Mouse (Mus musculus): ENCODE measurements around the gene Fbxo36. TPM values are rescaled to one million over a fixed set of nuclear protein-coding genes. Genes with fewer than 3 reads are reported as not detected.

The Fbxo36 gene
- polyA plus RNA-seq, 1 experiment from 2014 or later, result 11.2 TPM

- H3K4me2 ChIP-seq (replicated peaks; ENCODE audit: low read depth, low read length), result no peak overlapping the region
- no peaks in the 10 kb centered on the region for H3K36me3 ChIP-seq (ENCODE audit: insufficient read depth, low read length)
- no peaks in the 10 kb centered on the region for H3K27me3 ChIP-seq (ENCODE audit: insufficient read depth, low read length)
- peak overlapping the region; percentile 64 for H3K27ac ChIP-seq (ENCODE audit: low read length)
- no peak overlapping the region for H3K9ac ChIP-seq (replicated peaks; ENCODE audit: low read length)
- H3K4me1 ChIP-seq (ENCODE audit: insufficient read depth, low read length), result 0 out of 2 replicates have a peak, but pooled peaks cover 12% of the 10 kb centered on the region
- ATAC-seq (ENCODE audit: low FRiP score, low TSS enrichment), result no peak
- no peaks in the 10 kb centered on the region for H3K9me3 ChIP-seq (ENCODE audit: low read length)
- H3K4me3 ChIP-seq (ENCODE audit: low read length), result no peak overlapping the region
- WGBS, result 59% methylated on average over 4 of the region's 4 CpGs
These were observed 29.2 kb downstream of the Fbxo36 start for GRCm38 (mm10) chr1:84868841-84869240.

GRCm38 (mm10) chr1:84869498-84869897, 29.9 kb downstream of the Fbxo36 start:
- Histone ChIP-seq H3K27me3 (ENCODE audit: insufficient read depth, low read length) (no peaks in the 10 kb centered on the region), H3K9me3 (ENCODE audit: low read length) (no peaks in the 10 kb centered on the region), H3K9ac (replicated peaks; ENCODE audit: low read length) (no peak overlapping the region), H3K4me1 (ENCODE audit: insufficient read depth, low read length) (0 out of 2 replicates have a peak, but pooled peaks cover 5% of the 10 kb centered on the region), H3K4me2 (replicated peaks; ENCODE audit: low read depth, low read length) (no peak overlapping the region; the same call in 1 of the 2 replicates), H3K27ac (ENCODE audit: low read length) (peak overlapping the region; percentile 64), H3K4me3 (ENCODE audit: low read length) (no peak overlapping the region), H3K36me3 (ENCODE audit: insufficient read depth, low read length) (no peaks in the 10 kb centered on the region)
- ATAC-seq (ENCODE audit: low FRiP score, low TSS enrichment), result peak; percentile 64
- 45% methylated on average over 7 of the region's 7 CpGs for WGBS

GRCm38 (mm10) chr1:84871131-84871530, 31.5 kb downstream of the Fbxo36 start:
- Histone ChIP-seq H3K4me2 (replicated peaks; ENCODE audit: low read depth, low read length) (no peak overlapping the region), H3K4me1 (ENCODE audit: insufficient read depth, low read length) (0 out of 2 replicates have a peak, but pooled peaks cover 5% of the 10 kb centered on the region), H3K27me3 (ENCODE audit: insufficient read depth, low read length) (no peaks in the 10 kb centered on the region), H3K4me3 (ENCODE audit: low read length) (no peak overlapping the region), H3K9ac (replicated peaks; ENCODE audit: low read length) (no peak overlapping the region), H3K9me3 (ENCODE audit: low read length) (no peaks in the 10 kb centered on the region; the same call in 1 of the 2 replicates), H3K27ac (ENCODE audit: low read length) (peak overlapping the region; percentile 84; the same call in 1 of the 2 replicates), H3K36me3 (ENCODE audit: insufficient read depth, low read length) (no peaks in the 10 kb centered on the region)
- ATAC-seq (ENCODE audit: low FRiP score, low TSS enrichment), result no peak
- WGBS, result 45% methylated on average over 6 of the region's 6 CpGs

- WGBS, result 14% methylated on average over 3 of the region's 3 CpGs
- no peaks in the 10 kb centered on the region; the same call in 1 of the 2 replicates for H3K9me3 ChIP-seq (ENCODE audit: low read length)
- 0 out of 2 replicates have a peak, but pooled peaks cover 5% of the 10 kb centered on the region for H3K4me1 ChIP-seq (ENCODE audit: insufficient read depth, low read length)
- H3K36me3 ChIP-seq (ENCODE audit: insufficient read depth, low read length), result no peaks in the 10 kb centered on the region
- ATAC-seq (ENCODE audit: low FRiP score, low TSS enrichment), result peak; percentile 78; the same call in 1 of the 2 replicates
- no peak overlapping the region for H3K4me3 ChIP-seq (ENCODE audit: low read length)
- H3K27ac ChIP-seq (ENCODE audit: low read length), result peak overlapping the region; percentile 84
- no peak overlapping the region for H3K4me2 ChIP-seq (replicated peaks; ENCODE audit: low read depth, low read length)
- H3K27me3 ChIP-seq (ENCODE audit: insufficient read depth, low read length), result no peaks in the 10 kb centered on the region
- 0 out of 2 replicates have a peak overlapping the region, but pooled peaks have one; percentile 8 for H3K9ac ChIP-seq (replicated peaks; ENCODE audit: low read length)
These were observed 32.5 kb downstream of the Fbxo36 start for GRCm38 (mm10) chr1:84872105-84872504.

- Histone ChIP-seq H3K4me3 (ENCODE audit: low read length) (no peak overlapping the region), H3K4me1 (ENCODE audit: insufficient read depth, low read length) (0 out of 2 replicates have a peak, but pooled peaks cover 5% of the 10 kb centered on the region), H3K4me2 (replicated peaks; ENCODE audit: low read depth, low read length) (no peak overlapping the region), H3K36me3 (ENCODE audit: insufficient read depth, low read length) (no peaks in the 10 kb centered on the region), H3K9me3 (ENCODE audit: low read length) (no peaks in the 10 kb centered on the region; the same call in 1 of the 2 replicates), H3K27me3 (ENCODE audit: insufficient read depth, low read length) (no peaks in the 10 kb centered on the region), H3K27ac (ENCODE audit: low read length) (peak overlapping the region; percentile 77), H3K9ac (replicated peaks; ENCODE audit: low read length) (no peak overlapping the region)
- ATAC-seq (ENCODE audit: low FRiP score, low TSS enrichment), result no peak
- WGBS, result 48% methylated on average over 4 of the region's 4 CpGs
These were observed 33.3 kb downstream of the Fbxo36 start for GRCm38 (mm10) chr1:84872939-84873338.

GRCm38 (mm10) chr1:84877590-84877989, 37.9 kb downstream of the Fbxo36 start:
- 74% methylated on average over 2 of the region's 2 CpGs for WGBS
- no peaks in the 10 kb centered on the region for H3K27me3 ChIP-seq (ENCODE audit: insufficient read depth, low read length)
- H3K4me2 ChIP-seq (replicated peaks; ENCODE audit: low read depth, low read length), result no peak overlapping the region
- peak; percentile 78; the same call in 1 of the 2 replicates for ATAC-seq (ENCODE audit: low FRiP score, low TSS enrichment)
- no peaks in the 10 kb centered on the region for H3K36me3 ChIP-seq (ENCODE audit: insufficient read depth, low read length)
- no peak overlapping the region for H3K27ac ChIP-seq (ENCODE audit: low read length)
- H3K4me3 ChIP-seq (ENCODE audit: low read length), result no peak overlapping the region
- peaks cover 4% of the 10 kb centered on the region; the same call in 1 of the 2 replicates for H3K4me1 ChIP-seq (ENCODE audit: insufficient read depth, low read length)
- H3K9me3 ChIP-seq (ENCODE audit: low read length), result no peaks in the 10 kb centered on the region; the same call in 1 of the 2 replicates
- no peak overlapping the region for H3K9ac ChIP-seq (replicated peaks; ENCODE audit: low read length)

- Histone ChIP-seq H3K27ac (ENCODE audit: low read length) (no peak overlapping the region), H3K9me3 (ENCODE audit: low read length) (no peaks in the 10 kb centered on the region; the same call in 1 of the 2 replicates)
- 88% methylated on average over 8 of the region's 8 CpGs for WGBS
These were observed 40.0 kb downstream of the Fbxo36 start for GRCm38 (mm10) chr1:84879571-84880120.

GRCm38 (mm10) chr1:84881248-84882065, 41.8 kb downstream of the Fbxo36 start:
- Histone ChIP-seq H3K9ac (replicated peaks; ENCODE audit: low read length) (no peak overlapping the region), H3K36me3 (ENCODE audit: insufficient read depth, low read length) (no peaks in the 10 kb centered on the region), H3K27ac (ENCODE audit: low read length) (no peak overlapping the region), H3K27me3 (ENCODE audit: insufficient read depth, low read length) (no peaks in the 10 kb centered on the region), H3K4me2 (replicated peaks; ENCODE audit: low read depth, low read length) (no peak overlapping the region), H3K4me1 (ENCODE audit: insufficient read depth, low read length) (peaks cover 4% of the 10 kb centered on the region; the same call in 1 of the 2 replicates), H3K9me3 (ENCODE audit: low read length) (no peaks in the 10 kb centered on the region), H3K4me3 (ENCODE audit: low read length) (no peak overlapping the region)
- no peak for ATAC-seq (ENCODE audit: low FRiP score, low TSS enrichment)
- WGBS, result 72% methylated on average over 11 of the region's 11 CpGs

More at GRCm38 (mm10) chr1:84879571-84880120, 40.0 kb downstream of the Fbxo36 start:
- Histone ChIP-seq H3K4me2 (replicated peaks; ENCODE audit: low read depth, low read length) (no peak overlapping the region), H3K4me3 (ENCODE audit: low read length) (no peak overlapping the region), H3K9ac (replicated peaks; ENCODE audit: low read length) (no peak overlapping the region), H3K36me3 (ENCODE audit: insufficient read depth, low read length) (no peaks in the 10 kb centered on the region), H3K27me3 (ENCODE audit: insufficient read depth, low read length) (no peaks in the 10 kb centered on the region), H3K4me1 (ENCODE audit: insufficient read depth, low read length) (peaks cover 4% of the 10 kb centered on the region; the same call in 1 of the 2 replicates)
- no peak for ATAC-seq (ENCODE audit: low FRiP score, low TSS enrichment)

GRCm38 (mm10) chr1:84882066-84882532, 42.5 kb downstream of the Fbxo36 start:
- Histone ChIP-seq H3K27ac (ENCODE audit: low read length) (no peak overlapping the region), H3K27me3 (ENCODE audit: insufficient read depth, low read length) (no peaks in the 10 kb centered on the region), H3K4me1 (ENCODE audit: insufficient read depth, low read length) (peaks cover 4% of the 10 kb centered on the region; the same call in 1 of the 2 replicates), H3K4me2 (replicated peaks; ENCODE audit: low read depth, low read length) (no peak overlapping the region), H3K9ac (replicated peaks; ENCODE audit: low read length) (no peak overlapping the region), H3K4me3 (ENCODE audit: low read length) (no peak overlapping the region), H3K9me3 (ENCODE audit: low read length) (no peaks in the 10 kb centered on the region), H3K36me3 (ENCODE audit: insufficient read depth, low read length) (no peaks in the 10 kb centered on the region)
- WGBS, result 50% methylated on average over 2 of the region's 2 CpGs
- no peak for ATAC-seq (ENCODE audit: low FRiP score, low TSS enrichment)

All from kidney, embryonic 16.5 days (tissue).